Mouse (Mus musculus): ENCODE data around the gene Kars. TPM values are rescaled to one million over a fixed set of nuclear protein-coding genes. Genes with fewer than 3 reads are reported as not detected.

Gene Kars
- polyA plus RNA-seq, 1 experiment, result 55.4 TPM

- WGBS, result 62% methylated on average over 5 of the region's 5 CpGs
- no peak overlapping the region for H3K27ac ChIP-seq (ENCODE audit: insufficient read depth, low read depth, low read length)
- DNase-seq, result no peak
- no peak overlapping the region for H3K4me3 ChIP-seq (ENCODE audit: insufficient read depth, low read depth, low read length)
- TF ChIP-seq POLR2A (IDR thresholded peaks at IDR 0.05; ENCODE audit: low read depth, low read length) (no peak), CTCF (conservative IDR thresholded peaks at IDR 0.05; ENCODE audit: insufficient read depth, insufficient read length, low read depth, low read length) (no peak)
- no peaks in the 10 kb centered on the region for H3K27me3 ChIP-seq (replicated peaks; ENCODE audit: control insufficient read depth, insufficient read depth, low read length)
- H3K36me3 ChIP-seq (ENCODE audit: control insufficient read depth, insufficient read depth, low read length), result no peaks in the 10 kb centered on the region
- H3K4me1 ChIP-seq (ENCODE audit: control insufficient read depth, insufficient read depth, low read length), result no peaks in the 10 kb centered on the region
Measured at GRCm38 (mm10) chr8:111968991-111969390, 42.1 kb downstream of the Kars start.

DNA sequence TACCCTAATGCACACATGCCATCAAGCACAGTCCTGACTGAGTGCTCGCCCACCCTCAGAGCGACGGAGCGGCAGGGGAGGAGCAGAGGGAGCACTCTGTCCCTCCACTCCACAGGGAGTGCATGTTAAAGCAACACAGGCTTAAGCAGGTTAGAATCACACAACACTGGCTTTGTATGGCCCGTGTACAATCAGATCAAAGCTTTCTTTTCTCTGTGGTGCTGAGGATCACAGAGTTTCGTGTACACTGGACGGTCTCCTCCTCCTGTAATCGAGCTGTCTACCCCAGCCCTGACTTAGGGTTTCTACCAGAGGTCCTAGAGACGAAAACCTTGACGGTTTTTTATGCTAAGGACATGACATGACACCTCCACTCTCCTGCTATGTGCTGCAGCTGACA lies 42.6 kb downstream of the Kars start:
- WGBS, result 88% methylated on average over 10 of the region's 10 CpGs
- DNase-seq, result no peak
- H3K4me3 ChIP-seq (ENCODE audit: insufficient read depth, low read depth, low read length), result no peak overlapping the region
- no peaks in the 10 kb centered on the region for H3K4me1 ChIP-seq (ENCODE audit: control insufficient read depth, insufficient read depth, low read length)
- no peak for TF ChIP-seq CTCF (conservative IDR thresholded peaks at IDR 0.05; ENCODE audit: insufficient read depth, insufficient read length, low read depth, low read length)
- TF ChIP-seq POLR2A (IDR thresholded peaks at IDR 0.05; ENCODE audit: low read depth, low read length), result no peak
- H3K36me3 ChIP-seq (ENCODE audit: control insufficient read depth, insufficient read depth, low read length), result no peaks in the 10 kb centered on the region
- H3K27me3 ChIP-seq (replicated peaks; ENCODE audit: control insufficient read depth, insufficient read depth, low read length), result no peaks in the 10 kb centered on the region
- H3K27ac ChIP-seq (ENCODE audit: insufficient read depth, low read depth, low read length), result no peak overlapping the region

DNA sequence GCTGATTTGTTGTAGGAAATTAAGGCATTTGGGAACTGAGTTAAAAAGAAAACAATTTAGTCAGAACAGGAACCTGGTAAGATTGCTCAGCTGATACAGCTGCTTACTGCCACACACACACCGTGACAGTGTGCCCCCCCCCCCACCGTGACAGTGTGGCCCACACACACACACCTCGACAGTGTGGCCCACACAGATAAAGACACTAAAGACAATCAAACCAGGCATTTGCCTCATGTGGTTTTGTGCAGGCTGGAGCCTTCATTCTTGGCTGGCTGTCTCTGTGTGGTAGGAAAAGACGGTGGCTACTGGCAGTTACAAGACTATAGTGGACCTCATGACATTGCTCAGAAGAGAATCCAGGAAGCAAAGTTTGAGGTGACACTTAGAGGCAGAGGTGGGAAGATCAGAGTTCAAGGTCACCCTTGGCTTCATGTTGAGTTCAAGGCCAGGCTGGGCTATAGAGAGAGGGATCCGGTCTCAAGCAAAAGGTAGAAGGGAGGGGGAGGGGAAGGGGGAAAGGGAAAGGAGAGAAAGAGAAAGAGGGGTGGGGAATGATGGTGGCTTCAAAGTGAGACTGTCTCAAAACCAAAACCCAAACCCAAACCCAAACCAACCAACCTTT lies 43.8 kb downstream of the Kars start:
- Histone ChIP-seq H3K36me3 (ENCODE audit: control insufficient read depth, insufficient read depth, low read length) (no peaks in the 10 kb centered on the region), H3K27ac (ENCODE audit: insufficient read depth, low read depth, low read length) (no peak overlapping the region), H3K4me1 (ENCODE audit: control insufficient read depth, insufficient read depth, low read length) (no peaks in the 10 kb centered on the region), H3K4me3 (ENCODE audit: insufficient read depth, low read depth, low read length) (no peak overlapping the region), H3K27me3 (replicated peaks; ENCODE audit: control insufficient read depth, insufficient read depth, low read length) (no peaks in the 10 kb centered on the region)
- WGBS, result 83% methylated on average over 5 of the region's 5 CpGs
- TF ChIP-seq POLR2A (IDR thresholded peaks at IDR 0.05; ENCODE audit: low read depth, low read length), result no peak
- no peak for TF ChIP-seq CTCF (conservative IDR thresholded peaks at IDR 0.05; ENCODE audit: insufficient read depth, insufficient read length, low read depth, low read length)
- DNase-seq, result no peak

- no peak for TF ChIP-seq CTCF (conservative IDR thresholded peaks at IDR 0.05; ENCODE audit: insufficient read depth, insufficient read length, low read depth, low read length)
- TF ChIP-seq POLR2A (IDR thresholded peaks at IDR 0.05; ENCODE audit: low read depth, low read length), result no peak
Measured at GRCm38 (mm10) chr8:111964849-111965561, 46.1 kb downstream of the Kars start.

GRCm38 (mm10) chr8:111964351-111964750 lies 46.8 kb downstream of the Kars start:
- Histone ChIP-seq H3K4me1 (ENCODE audit: control insufficient read depth, insufficient read depth, low read length) (no peaks in the 10 kb centered on the region), H3K36me3 (ENCODE audit: control insufficient read depth, insufficient read depth, low read length) (no peaks in the 10 kb centered on the region), H3K27ac (ENCODE audit: insufficient read depth, low read depth, low read length) (no peak overlapping the region), H3K27me3 (replicated peaks; ENCODE audit: control insufficient read depth, insufficient read depth, low read length) (no peaks in the 10 kb centered on the region), H3K4me3 (ENCODE audit: insufficient read depth, low read depth, low read length) (no peak overlapping the region)
- no peak for TF ChIP-seq POLR2A (IDR thresholded peaks at IDR 0.05; ENCODE audit: low read depth, low read length)
- TF ChIP-seq CTCF (conservative IDR thresholded peaks at IDR 0.05; ENCODE audit: insufficient read depth, insufficient read length, low read depth, low read length), result no peak
- DNase-seq, result no peak
- WGBS, result 67% methylated on average over 5 of the region's 5 CpGs

More at GRCm38 (mm10) chr8:111964849-111965561, 46.1 kb downstream of the Kars start:
- H3K27me3 ChIP-seq (replicated peaks; ENCODE audit: control insufficient read depth, insufficient read depth, low read length), result no peaks in the 10 kb centered on the region
- H3K4me3 ChIP-seq (ENCODE audit: insufficient read depth, low read depth, low read length), result no peak overlapping the region
- DNase-seq, result no peak
- no peaks in the 10 kb centered on the region for H3K36me3 ChIP-seq (ENCODE audit: control insufficient read depth, insufficient read depth, low read length)
- 78% methylated on average over 7 of the region's 7 CpGs for WGBS
- H3K4me1 ChIP-seq (ENCODE audit: control insufficient read depth, insufficient read depth, low read length), result no peaks in the 10 kb centered on the region
- H3K27ac ChIP-seq (ENCODE audit: insufficient read depth, low read depth, low read length), result no peak overlapping the region

GRCm38 (mm10) chr8:111963546-111963945 lies 47.6 kb downstream of the Kars start:
- Histone ChIP-seq H3K27me3 (replicated peaks; ENCODE audit: control insufficient read depth, insufficient read depth, low read length) (no peaks in the 10 kb centered on the region), H3K4me3 (ENCODE audit: insufficient read depth, low read depth, low read length) (no peak overlapping the region), H3K36me3 (ENCODE audit: control insufficient read depth, insufficient read depth, low read length) (no peaks in the 10 kb centered on the region), H3K27ac (ENCODE audit: insufficient read depth, low read depth, low read length) (no peak overlapping the region), H3K4me1 (ENCODE audit: control insufficient read depth, insufficient read depth, low read length) (no peaks in the 10 kb centered on the region)
- no peak for DNase-seq
- 92% methylated on average over 4 of the region's 4 CpGs for WGBS
- TF ChIP-seq POLR2A (IDR thresholded peaks at IDR 0.05; ENCODE audit: low read depth, low read length) (no peak), CTCF (conservative IDR thresholded peaks at IDR 0.05; ENCODE audit: insufficient read depth, insufficient read length, low read depth, low read length) (no peak)

GRCm38 (mm10) chr8:111963091-111963490 lies 48.0 kb downstream of the Kars start:
- Histone ChIP-seq H3K27me3 (replicated peaks; ENCODE audit: control insufficient read depth, insufficient read depth, low read length) (no peaks in the 10 kb centered on the region), H3K4me1 (ENCODE audit: control insufficient read depth, insufficient read depth, low read length) (no peaks in the 10 kb centered on the region), H3K36me3 (ENCODE audit: control insufficient read depth, insufficient read depth, low read length) (no peaks in the 10 kb centered on the region), H3K4me3 (ENCODE audit: insufficient read depth, low read depth, low read length) (no peak overlapping the region), H3K27ac (ENCODE audit: insufficient read depth, low read depth, low read length) (no peak overlapping the region)
- no peak for TF ChIP-seq CTCF (conservative IDR thresholded peaks at IDR 0.05; ENCODE audit: insufficient read depth, insufficient read length, low read depth, low read length)
- no peak for TF ChIP-seq POLR2A (IDR thresholded peaks at IDR 0.05; ENCODE audit: low read depth, low read length)
- 81% methylated on average over 10 of the region's 10 CpGs for WGBS
- no peak for DNase-seq

All from kidney, adult 2 months (tissue).